Mouse (Mus musculus): ENCODE measurements at regions not wholly inside any gene's neighbourhood (a gene's known extent, or its start where the extent isn't known, plus 50 kb on each side); places are given as distances from the start of the nearest gene placed in this dataset.
"Not testable (repeated sequence)": the region's sequence is repeated elsewhere in the genome, so short reads cannot be mapped to it uniquely, and the experiment has no call there.

- TF ChIP-seq POLR2A, EP300 (IDR thresholded peaks at IDR 0.05; ENCODE audit: insufficient read depth, low read depth, low read length): not testable (repeated sequence)
Measured at GRCm38 (mm10) chr12:114047991-114048390, 504.3 kb downstream of the Adam6a start.
